Mouse (Mus musculus) C2C12 (cell line): ENCODE measurements at regions not wholly inside any gene's neighbourhood (a gene's known extent, or its start where the extent isn't known, plus 50 kb on each side); places are given as distances from the start of the nearest gene placed in this dataset.

ENCODE experiments used
- CEBPB ChIP-seq: IDR thresholded peaks from one replicate; pipeline ENCODE4 v1.6.1; 2011; ENCODE audit warnings: low read depth, mild to moderate bottlenecking, control low read depth, moderate library complexity
- CTCF ChIP-seq: IDR thresholded peaks from one replicate; pipeline ENCODE4 v1.5.1; 2011; ENCODE audit not compliant: control insufficient read depth, insufficient read depth, insufficient read length
- FOSL1 ChIP-seq: IDR thresholded peaks from one replicate; pipeline ENCODE4 v1.8.0; 2011; ENCODE audit warnings: mild to moderate bottlenecking, low read length; ENCODE audit not compliant: poor library complexity, insufficient read depth, severe bottlenecking
- MAX ChIP-seq: IDR thresholded peaks from one replicate; pipeline ENCODE4 v1.6.1; 2011; ENCODE audit warnings: mild to moderate bottlenecking, control low read depth
- MYOD1 ChIP-seq: IDR thresholded peaks from one replicate; pipeline ENCODE4 v1.6.1; 2011; ENCODE audit warnings: low read depth; ENCODE audit not compliant: control insufficient read depth, insufficient read length
- USF1 ChIP-seq: IDR thresholded peaks from one replicate; pipeline ENCODE4 v1.6.1; 2011; ENCODE audit warnings: low read depth, mild to moderate bottlenecking, control low read depth, moderate library complexity

- TF ChIP-seq CTCF: no peak
- TF ChIP-seq FOSL1: no peak
- no peak for TF ChIP-seq MYOD1
- TF ChIP-seq USF1: no peak
- TF ChIP-seq MAX: no peak
- no peak for TF ChIP-seq CEBPB
These were observed 236.9 kb downstream of the Cbln1 start for GRCm38 (mm10) chr8:87235341-87236075.
